In genomic region chr9:105800286-105800685, GRCm38 (mm10) we compare ENCODE assay signal across 24 mouse cellular contexts. TPM values are rescaled to one million over a fixed set of nuclear protein-coding genes. Genes with fewer than 3 reads are reported as not detected.
DNase-seq lines count a peak whose midpoint lies in the region; ATAC-seq and TF ChIP-seq lines count a peak whose summit lies in the region.
"Had no signal": no experiment of that assay in that cellular context is flagged by ENCODE, and none has a peak within 500 bp of the region (broad histone marks: within the 10 kb centered on the region; RNA-seq: fewer than 3 reads in every experiment).

No protein-coding gene starts in this region.

- 78% methylated on average over 5 of the region's 5 CpGs for WGBS in heart, embryonic 10.5 days
- WGBS in stomach, postnatal 0 days: 88% methylated on average over 5 of the region's 5 CpGs

- H3K27me3 ChIP-seq in heart, embryonic 10.5 days (ENCODE audit: insufficient read depth, poor library complexity, severe bottlenecking): no peaks in the 10 kb centered on the region
- no peaks in the 10 kb centered on the region for H3K27me3 ChIP-seq in splenic B cell, adult 2 months (ENCODE audit: control insufficient read depth, insufficient read depth, low read length, poor library complexity, severe bottlenecking)
- no peaks in the 10 kb centered on the region for H3K27me3 ChIP-seq in stomach, postnatal 0 days (ENCODE audit: control insufficient read depth, insufficient read depth, low read length)
- H3K27me3 ChIP-seq: embryonic facial prominence, embryonic 12.5 days; forebrain, embryonic 13.5 days; forebrain, embryonic 15.5 days; Patski had no signal

- no peak overlapping the region for H3K9ac ChIP-seq in stomach, postnatal 0 days (ENCODE audit: low read length)
- H3K9ac ChIP-seq: embryonic facial prominence, embryonic 12.5 days; forebrain, embryonic 13.5 days; forebrain, embryonic 15.5 days; forebrain, postnatal 0 days had no signal

- H3K4me3 ChIP-seq in heart, embryonic 10.5 days: no peak overlapping the region
- no peak overlapping the region for H3K4me3 ChIP-seq in stomach, postnatal 0 days (ENCODE audit: low read depth, low read length)
- H3K4me3 ChIP-seq: embryonic facial prominence, embryonic 10.5 days; embryonic facial prominence, embryonic 12.5 days; forebrain, embryonic 13.5 days; forebrain, embryonic 15.5 days had no signal

- no peaks in the 10 kb centered on the region for H3K36me3 ChIP-seq in heart, embryonic 10.5 days
- H3K36me3 ChIP-seq in splenic B cell, adult 2 months (ENCODE audit: control insufficient read depth, insufficient read depth, low read length, poor library complexity, severe bottlenecking): no peaks in the 10 kb centered on the region
- H3K36me3 ChIP-seq in stomach, postnatal 0 days (ENCODE audit: control insufficient read depth, insufficient read depth, low read length): no peaks in the 10 kb centered on the region
- H3K36me3 ChIP-seq: embryonic facial prominence, embryonic 10.5 days; embryonic facial prominence, embryonic 12.5 days; forebrain, embryonic 15.5 days; G1E had no signal

- peak; percentile 80 for DNase-seq in heart, adult 11 months
- DNase-seq in heart, embryonic 10.5 days (ENCODE audit: low spot score): no peak
- peak; percentile 39 to 45 for DNase-seq in spleen, postnatal 36 days (ENCODE audit: low spot score in 2 of 2)
- DNase-seq in spleen, postnatal 14 days (ENCODE audit: low spot score in 2 of 2): no peak
- peak; percentile 82 for DNase-seq in splenic B cell, adult 2 months (ENCODE audit: low read depth, low spot score)
- DNase-seq in stomach, postnatal 0 days (ENCODE audit: low spot score): no peak
- DNase-seq: adrenal gland, adult 8-10 months; adrenal gland, postnatal 14 days; adrenal gland, postnatal 36 days; cerebellum, adult 11-12 months; cerebellum, adult 2 months; cerebellum, adult 9-10 months; cerebellum, postnatal 10 days; cerebellum, postnatal 25 days; forebrain, postnatal 0 days had no signal

- H3K27ac ChIP-seq in heart, embryonic 10.5 days: no peak overlapping the region
- no peak overlapping the region for H3K27ac ChIP-seq in stomach, postnatal 0 days (replicated peaks)
- H3K27ac ChIP-seq: embryonic facial prominence, embryonic 10.5 days; embryonic facial prominence, embryonic 12.5 days; forebrain, embryonic 13.5 days; forebrain, embryonic 15.5 days had no signal

- ATAC-seq in stomach, postnatal 0 days (ENCODE audit: low FRiP score, low TSS enrichment): no peak
- ATAC-seq: activated CD4-positive, CD25-positive, alpha-beta regulatory T cell, adult 4 months; forebrain, embryonic 13.5 days; forebrain, embryonic 15.5 days; forebrain, postnatal 0 days; Patski had no signal

- no peak overlapping the region for H3K4me2 ChIP-seq in stomach, postnatal 0 days (replicated peaks; ENCODE audit: low read depth)
- H3K4me2 ChIP-seq: embryonic facial prominence, embryonic 12.5 days; forebrain, embryonic 13.5 days; forebrain, embryonic 15.5 days had no signal

- no peak for TF ChIP-seq CTCF in stomach, postnatal 0 days (IDR thresholded peaks at IDR 0.05; ENCODE audit: low read depth)

- peaks cover 9% of the 10 kb centered on the region for H3K4me1 ChIP-seq in heart, embryonic 10.5 days
- peaks cover 5% of the 10 kb centered on the region; the same call in 1 of the 2 replicates for H3K4me1 ChIP-seq in stomach, postnatal 0 days (replicated peaks; ENCODE audit: control insufficient read depth, insufficient read depth)
- H3K4me1 ChIP-seq: embryonic facial prominence, embryonic 10.5 days; embryonic facial prominence, embryonic 12.5 days had no signal

- H3K9me3 ChIP-seq in heart, embryonic 10.5 days: no peaks in the 10 kb centered on the region
- H3K9me3 ChIP-seq in stomach, postnatal 0 days (ENCODE audit: control insufficient read depth, low read length): no peaks in the 10 kb centered on the region
- H3K9me3 ChIP-seq: embryonic facial prominence, embryonic 10.5 days; embryonic facial prominence, embryonic 12.5 days; forebrain, embryonic 13.5 days; forebrain, embryonic 15.5 days had no signal

- TF ChIP-seq EP300 in stomach, postnatal 0 days (optimal IDR thresholded peaks at IDR 0.05): no peak

RNA-seq across cellular contexts. Expression of gene Col6a6, which starts 27.7 kb away (rescaled TPM):
- polyA plus RNA-seq in heart, embryonic 10.5 days (2016; fragmentation: Nextera tagmentation; extraction: Ambion mirVana): 0.13 and 0.17 TPM in 2 replicates
- 0.18 and 0.29 TPM in 2 replicates for polyA plus RNA-seq in stomach, postnatal 0 days (2015; fragmentation: Nextera tagmentation; extraction: Ambion mirVana)
- polyA plus RNA-seq: activated CD4-positive, CD25-positive, alpha-beta regulatory T cell, adult 4 months; C2C12; forebrain, embryonic 11.5 days; G1E; Patski had no signal

Comparison
In these comparisons a context has a peak if more than half of its experiments do, and no peak if none do; other contexts are left out.
1. DNase-seq: peak in heart, adult 11 months (single experiment), spleen, postnatal 36 days (2 of 2) and splenic B cell, adult 2 months (single experiment); none in heart, embryonic 10.5 days (single experiment), spleen, postnatal 14 days (0 of 2) and stomach, postnatal 0 days (single experiment).